Mouse (Mus musculus): ENCODE measurements at regions not wholly inside any gene's neighbourhood (a gene's known extent, or its start where the extent isn't known, plus 50 kb on each side); places are given as distances from the start of the nearest gene placed in this dataset.

DNA sequence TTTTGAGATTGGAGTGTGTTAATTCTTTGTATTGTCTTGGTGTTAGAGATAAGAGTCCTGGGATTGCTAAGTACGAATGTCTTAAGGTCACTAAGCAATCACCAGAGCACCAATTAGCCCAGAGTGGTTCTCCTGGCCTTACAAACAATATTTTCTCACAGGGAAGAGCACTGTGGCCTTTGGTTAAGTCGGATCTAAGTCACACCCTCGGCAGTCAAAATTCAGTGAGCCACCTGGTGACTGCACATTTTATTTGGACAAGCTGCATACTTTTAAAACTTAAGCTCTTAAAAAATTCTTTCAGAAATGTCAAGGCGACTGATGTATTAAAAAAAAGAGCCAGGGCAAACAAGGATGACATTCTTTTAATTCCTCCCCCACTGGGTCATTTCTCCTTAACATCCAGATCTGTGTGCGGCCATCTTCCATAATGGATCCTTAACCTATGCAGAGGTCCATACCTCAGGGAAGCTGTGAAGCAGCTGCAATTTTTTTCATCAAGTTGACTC, 60.9 kb upstream of the Foxa2 start:
- DNase-seq, result no peak
- H3K4me1 ChIP-seq (ENCODE audit: control insufficient read depth, insufficient read depth, low read length), result no peaks in the 10 kb centered on the region
- TF ChIP-seq CTCF (IDR thresholded peaks at IDR 0.05; ENCODE audit: insufficient read depth, low read length) (no peak), POLR2A (IDR thresholded peaks at IDR 0.05; ENCODE audit: borderline replicate concordance, extremely low read depth, low read depth, low read length) (no peak)
- H3K4me3 ChIP-seq (replicated peaks; ENCODE audit: extremely low read depth, low read depth, low read length), result no peak overlapping the region
- WGBS, result 46% methylated on average over 5 of the region's 5 CpGs

DNA sequence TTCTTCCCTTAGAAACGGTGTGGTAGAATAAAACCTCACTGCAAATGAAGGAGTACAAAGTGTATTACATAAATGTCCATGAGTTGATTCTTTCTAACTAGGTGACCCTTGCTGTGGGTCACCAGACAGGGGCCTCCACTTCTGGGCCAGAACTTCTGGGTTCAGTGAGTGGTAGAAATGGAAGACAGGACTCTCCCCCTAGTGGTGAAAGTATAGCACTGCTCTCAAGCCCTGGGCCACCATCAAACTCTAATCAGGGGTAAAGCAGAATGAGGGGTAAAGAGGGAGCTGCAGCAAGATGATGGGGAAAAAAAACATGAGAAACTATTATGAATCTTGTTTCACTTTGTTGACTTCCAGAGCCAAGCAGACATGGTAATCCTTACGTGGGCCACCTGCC, 63.4 kb upstream of the Foxa2 start:
- WGBS, result 77% methylated on average over 2 of the region's 2 CpGs
- Histone ChIP-seq H3K4me3 (replicated peaks; ENCODE audit: extremely low read depth, low read depth, low read length) (no peak overlapping the region), H3K4me1 (ENCODE audit: control insufficient read depth, insufficient read depth, low read length) (no peaks in the 10 kb centered on the region)
- no peak for TF ChIP-seq POLR2A (IDR thresholded peaks at IDR 0.05; ENCODE audit: borderline replicate concordance, extremely low read depth, low read depth, low read length)
- peak; percentile 21; the same call in 1 of the 2 replicates for TF ChIP-seq CTCF (IDR thresholded peaks at IDR 0.05; ENCODE audit: insufficient read depth, low read length)
- DNase-seq, result no peak

- no peaks in the 10 kb centered on the region for H3K4me1 ChIP-seq (ENCODE audit: control insufficient read depth, insufficient read depth, low read length)
- peak; percentile 55 for TF ChIP-seq CTCF (IDR thresholded peaks at IDR 0.05; ENCODE audit: insufficient read depth, low read length)
- no peak for TF ChIP-seq POLR2A (IDR thresholded peaks at IDR 0.05; ENCODE audit: borderline replicate concordance, extremely low read depth, low read depth, low read length)
- H3K4me3 ChIP-seq (replicated peaks; ENCODE audit: extremely low read depth, low read depth, low read length), result no peak overlapping the region
- WGBS, result 24% methylated on average over 10 of the region's 10 CpGs
- DNase-seq, result no peak
Measured at GRCm38 (mm10) chr2:148111889-148112288, 65.1 kb upstream of the Foxa2 start.

- Histone ChIP-seq H3K4me3 (replicated peaks; ENCODE audit: extremely low read depth, low read depth, low read length) (no peak overlapping the region), H3K4me1 (ENCODE audit: control insufficient read depth, insufficient read depth, low read length) (no peaks in the 10 kb centered on the region; the same call in 1 of the 2 replicates)
- 23% methylated on average over 2 of the region's 2 CpGs for WGBS
- TF ChIP-seq CTCF (IDR thresholded peaks at IDR 0.05; ENCODE audit: insufficient read depth, low read length), result no peak
- no peak for TF ChIP-seq POLR2A (IDR thresholded peaks at IDR 0.05; ENCODE audit: borderline replicate concordance, extremely low read depth, low read depth, low read length)
- DNase-seq, result no peak
Measured at GRCm38 (mm10) chr2:148113184-148113583, 66.4 kb upstream of the Foxa2 start.

- no peak for TF ChIP-seq POLR2A (IDR thresholded peaks at IDR 0.05; ENCODE audit: borderline replicate concordance, extremely low read depth, low read depth, low read length)
- no peak for TF ChIP-seq CTCF (IDR thresholded peaks at IDR 0.05; ENCODE audit: insufficient read depth, low read length)
- 31% methylated on average over 4 of the region's 4 CpGs for WGBS
- Histone ChIP-seq H3K4me1 (ENCODE audit: control insufficient read depth, insufficient read depth, low read length) (no peaks in the 10 kb centered on the region; the same call in 1 of the 2 replicates), H3K4me3 (replicated peaks; ENCODE audit: extremely low read depth, low read depth, low read length) (no peak overlapping the region)
- DNase-seq, result no peak
Measured at GRCm38 (mm10) chr2:148114600-148114999, 67.8 kb upstream of the Foxa2 start.

DNA sequence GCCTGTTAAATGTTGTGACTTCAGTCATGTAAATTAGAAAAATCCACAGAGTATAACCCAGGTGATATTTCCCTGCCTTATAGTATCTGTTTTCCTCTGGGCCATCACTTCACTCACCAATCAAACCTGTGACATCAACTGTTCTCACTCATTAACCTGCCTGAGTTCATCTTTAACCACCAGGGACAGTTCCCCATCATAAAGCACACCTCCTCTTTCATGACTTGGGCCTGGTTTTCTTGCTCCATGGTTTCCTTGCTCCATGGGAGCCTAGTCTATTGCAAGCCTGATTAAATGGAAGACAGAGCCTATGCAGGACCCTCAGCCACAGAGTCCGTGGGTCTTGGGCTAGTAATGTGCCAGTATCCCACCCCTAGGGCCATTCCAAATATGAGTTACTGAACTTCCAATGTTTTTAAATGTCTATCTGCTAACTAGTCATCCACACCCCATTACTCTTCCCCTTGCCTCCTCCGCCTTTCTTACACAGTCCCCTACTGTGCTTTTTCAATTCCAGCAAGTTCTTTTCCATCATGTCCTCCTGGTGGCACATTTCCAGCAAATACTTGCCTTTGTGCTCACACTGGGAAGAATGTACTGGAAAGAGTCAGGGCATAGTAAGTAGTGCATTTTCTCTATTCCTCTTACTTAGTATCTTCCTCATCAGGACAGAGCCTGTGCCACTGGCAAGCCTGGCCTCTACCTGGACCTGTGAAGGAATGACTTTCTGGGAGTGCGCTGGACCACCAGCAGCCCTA, 69.4 kb upstream of the Foxa2 start:
- DNase-seq, result no peak
- WGBS, result 88% methylated on average over 3 of the region's 3 CpGs
- H3K4me3 ChIP-seq (replicated peaks; ENCODE audit: extremely low read depth, low read depth, low read length), result no peak overlapping the region
- no peaks in the 10 kb centered on the region; the same call in 1 of the 2 replicates for H3K4me1 ChIP-seq (ENCODE audit: control insufficient read depth, insufficient read depth, low read length)
- TF ChIP-seq POLR2A (IDR thresholded peaks at IDR 0.05; ENCODE audit: borderline replicate concordance, extremely low read depth, low read depth, low read length), result no peak
- TF ChIP-seq CTCF (IDR thresholded peaks at IDR 0.05; ENCODE audit: insufficient read depth, low read length), result no peak

DNA sequence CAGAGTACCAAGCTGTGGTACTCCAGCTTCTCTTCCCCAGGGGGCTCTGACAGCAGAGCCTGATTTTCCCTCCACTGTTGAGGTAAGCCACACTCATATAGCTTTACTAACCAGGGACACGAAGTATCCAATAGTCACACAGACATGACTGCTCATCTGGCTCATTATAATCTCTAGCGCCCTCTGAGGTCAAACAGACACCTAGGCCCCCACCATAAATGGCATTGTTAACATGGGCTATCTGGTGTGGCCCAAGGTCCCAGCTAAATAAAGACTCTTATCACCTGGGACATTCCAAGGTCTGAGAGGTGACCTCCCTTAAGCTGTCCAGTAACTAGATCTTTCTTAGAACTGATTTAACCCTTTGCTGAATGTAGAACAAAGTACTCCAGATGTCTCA, 70.7 kb upstream of the Foxa2 start:
- DNase-seq, result no peak
- no peak for TF ChIP-seq CTCF (IDR thresholded peaks at IDR 0.05; ENCODE audit: insufficient read depth, low read length)
- no peak for TF ChIP-seq POLR2A (IDR thresholded peaks at IDR 0.05; ENCODE audit: borderline replicate concordance, extremely low read depth, low read depth, low read length)

GRCm38 (mm10) chr2:148121885-148122876, 75.4 kb upstream of the Foxa2 start:
- DNase-seq, result peak; percentile 23
- TF ChIP-seq CTCF (IDR thresholded peaks at IDR 0.05; ENCODE audit: insufficient read depth, low read length), result peak; percentile 82
- no peak for TF ChIP-seq POLR2A (IDR thresholded peaks at IDR 0.05; ENCODE audit: borderline replicate concordance, extremely low read depth, low read depth, low read length)
- peaks cover 7% of the 10 kb centered on the region for H3K4me1 ChIP-seq (ENCODE audit: control insufficient read depth, insufficient read depth, low read length)
- H3K4me3 ChIP-seq (replicated peaks; ENCODE audit: extremely low read depth, low read depth, low read length), result no peak overlapping the region
- WGBS, result 22% methylated on average over 13 of the region's 13 CpGs

More for the DNA sequence above, 70.7 kb upstream of the Foxa2 start:
- 45% methylated on average over 2 of the region's 2 CpGs for WGBS
- Histone ChIP-seq H3K4me1 (ENCODE audit: control insufficient read depth, insufficient read depth, low read length) (peaks cover 4% of the 10 kb centered on the region), H3K4me3 (replicated peaks; ENCODE audit: extremely low read depth, low read depth, low read length) (no peak overlapping the region)

DNA sequence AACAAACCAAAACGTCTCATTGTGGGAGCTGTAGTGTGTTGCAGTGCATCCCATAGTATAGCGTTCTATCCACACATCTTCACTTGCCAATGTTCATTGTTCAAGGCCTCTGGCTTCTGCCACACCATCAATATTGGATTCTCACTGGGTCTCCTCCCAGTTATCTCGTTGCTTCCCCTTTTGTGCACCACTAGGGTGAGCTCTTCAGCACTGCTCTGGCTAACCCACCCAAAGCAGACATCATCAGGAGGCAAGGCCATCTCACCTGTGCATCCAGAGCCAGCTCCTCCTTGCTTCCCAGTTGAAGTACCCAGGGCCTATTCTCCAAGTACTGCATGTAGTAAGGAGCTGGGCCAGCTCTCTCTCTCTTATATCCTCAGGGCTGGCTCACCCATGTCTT, 77.0 kb upstream of the Foxa2 start:
- Histone ChIP-seq H3K4me3 (replicated peaks; ENCODE audit: extremely low read depth, low read depth, low read length) (no peak overlapping the region), H3K4me1 (ENCODE audit: control insufficient read depth, insufficient read depth, low read length) (peaks cover 7% of the 10 kb centered on the region)
- no peak for DNase-seq
- 35% methylated on average over 3 of the region's 3 CpGs for WGBS
- TF ChIP-seq CTCF (IDR thresholded peaks at IDR 0.05; ENCODE audit: insufficient read depth, low read length) (peak; percentile 63), POLR2A (IDR thresholded peaks at IDR 0.05; ENCODE audit: borderline replicate concordance, extremely low read depth, low read depth, low read length) (no peak)
